Comparison of ENCODE assay signal across 8 mouse cellular contexts in the genomic region with DNA sequence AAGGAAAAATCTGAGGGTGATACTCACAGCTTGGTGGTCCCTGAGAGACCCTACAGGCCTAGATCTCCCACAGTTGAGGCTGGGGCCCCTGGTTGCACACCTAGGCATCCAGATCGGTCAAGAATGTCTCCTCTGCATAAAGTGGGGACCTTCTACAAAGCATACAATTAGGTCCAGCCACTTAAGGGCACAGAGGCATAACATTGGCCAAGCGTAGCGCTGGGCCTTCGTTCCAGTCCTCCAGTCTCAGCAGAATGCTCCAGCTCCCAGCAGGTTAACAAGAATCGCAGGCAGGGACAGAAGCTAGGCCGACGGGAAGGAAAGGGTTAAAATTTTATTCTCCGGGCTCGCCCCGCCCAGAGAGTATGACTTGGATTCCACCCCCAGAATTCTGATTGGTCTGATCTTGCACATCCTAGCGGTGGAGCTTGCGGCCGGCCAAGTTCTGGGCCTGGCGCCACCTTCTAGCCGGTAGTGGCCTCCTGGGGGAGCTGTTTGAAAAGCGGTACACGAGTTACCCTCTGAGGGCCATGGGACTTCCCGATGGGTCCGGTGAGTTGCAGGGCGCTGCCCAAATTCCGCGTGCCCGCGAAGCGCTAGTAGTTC. TPM values are rescaled to one million over a fixed set of nuclear protein-coding genes. Genes with fewer than 3 reads are reported as not detected.
A peak's percentile ranks its signal among the peaks of the same experiment; 100 is the strongest.
DNase-seq lines count a peak whose midpoint lies in the region; ATAC-seq and TF ChIP-seq lines count a peak whose summit lies in the region.

No protein-coding gene starts in this region.

- H3K27me3 ChIP-seq in small intestine, adult 2 months (ENCODE audit: control insufficient read depth, insufficient read depth, low read length): no peaks in the 10 kb centered on the region

- ATAC-seq in inflammation-experienced regulatory T-cells, adult 6 months: peak; percentile 91

- peak; percentile 62; the same call in 1 of the 2 replicates for TF ChIP-seq POLR2A in small intestine, adult 2 months (IDR thresholded peaks at IDR 0.05; ENCODE audit: low read depth, low read length)

- peak; percentile 89 for DNase-seq in ovary, adult 18-20 months (ENCODE audit: low spot score)
- no peak for DNase-seq in ovary, postnatal 10 days (ENCODE audit: low spot score)
- peak; percentile 90 for DNase-seq in embryo, embryonic 11.5 days (ENCODE audit: low read depth, low spot score)
- DNase-seq in gastrocnemius, postnatal 25 days: peak; percentile 94
- peak; percentile 90 to 97 for DNase-seq in left cerebral cortex, postnatal 25 days (ENCODE audit: low spot score in 2 of 2)
- DNase-seq in mesoderm, embryonic 11.5 days (ENCODE audit: low read depth, low spot score): peak; percentile 95

- WGBS in small intestine, adult 2 months: 3% methylated on average over 25 of the region's 25 CpGs

- H3K36me3 ChIP-seq in small intestine, adult 2 months (ENCODE audit: control insufficient read depth, insufficient read depth, low read length): peaks cover 39% of the 10 kb centered on the region

- intact Hi-C loops in left cerebral cortex, postnatal 25 days (cut with DNase I): loop anchor here (2.0 kb wide), 1 partner anchor 27 kb away; a partner anchor contains a TSS

- H3K27ac ChIP-seq in small intestine, adult 2 months (ENCODE audit: insufficient read depth, low read depth, low read length): peak overlapping the region; percentile 86

- peak overlapping the region; percentile 97 for H3K4me3 ChIP-seq in small intestine, adult 2 months (ENCODE audit: low read depth, low read length)

- peak; percentile 88 for TF ChIP-seq CTCF in small intestine, adult 2 months (IDR thresholded peaks at IDR 0.05; ENCODE audit: extremely low read depth, insufficient read length, insufficient replicate concordance, low read depth, low read length)

- H3K4me1 ChIP-seq in small intestine, adult 2 months (ENCODE audit: control insufficient read depth, insufficient read depth, insufficient read length, low read length): peaks cover 13% of the 10 kb centered on the region

RNA-seq across cellular contexts. Expression of a gene that starts 0.7 kb away (rescaled TPM):
- 10 to 100 TPM; 12.0 to 16.7 TPM for total RNA-seq in gastrocnemius, postnatal 25 days (2021)
- polyA plus RNA-seq in inflammation-experienced regulatory T-cells, adult 6 months (2017; shearing (Covaris generic)): 10 to 100 TPM in 1 of 3 experiments, 1 to 10 TPM in 2; 7.3 to 12.6 (median 8.2) TPM
- total RNA-seq in left cerebral cortex, postnatal 25 days (2021): 10 to 100 TPM; 18.4 to 19.1 TPM
- polyA plus RNA-seq in small intestine, adult 2 months (2012; rRNA removed): 734 and 815 TPM in 2 replicates

RNA-seq across cellular contexts. Expression of a gene that starts 27.6 kb away (rescaled TPM):
- total RNA-seq in gastrocnemius, postnatal 25 days (2021): under 1 TPM in 1 of 2 experiments, not detected in 1; 0.03 TPM
- not detected for polyA plus RNA-seq in inflammation-experienced regulatory T-cells, adult 6 months (2017; shearing (Covaris generic))
- total RNA-seq in left cerebral cortex, postnatal 25 days (2021): 10 to 100 TPM; 46.8 to 61.9 TPM
- polyA plus RNA-seq in small intestine, adult 2 months (2012; rRNA removed): 1.5 and 1.7 TPM in 2 replicates

RNA-seq across cellular contexts. Expression of a gene that starts 45.6 kb away (rescaled TPM):
- total RNA-seq in gastrocnemius, postnatal 25 days (2021): 1 to 10 TPM; 3.8 TPM
- polyA plus RNA-seq in inflammation-experienced regulatory T-cells, adult 6 months (2017; shearing (Covaris generic)): 1 to 10 TPM; 6.0 to 7.1 (median 6.8) TPM
- 10 to 100 TPM; 54.4 to 60.5 TPM for total RNA-seq in left cerebral cortex, postnatal 25 days (2021)
- polyA plus RNA-seq in small intestine, adult 2 months (2012; rRNA removed): 13.5 and 18.1 TPM in 2 replicates

Comparison
In these comparisons a context has a peak if more than half of its experiments do, and no peak if none do; other contexts are left out.
1. RNA of a gene that starts 27.6 kb away (total RNA-seq): 46.8 to 61.9 TPM in left cerebral cortex, postnatal 25 days; 0.03 TPM in gastrocnemius, postnatal 25 days; every median in the first group is over 10 times any median in the second.
2. RNA of a gene that starts 45.6 kb away (total RNA-seq): 54.4 to 60.5 TPM in left cerebral cortex, postnatal 25 days; 3.8 TPM in gastrocnemius, postnatal 25 days; every median in the first group is over 10 times any median in the second.